Mouse (Mus musculus): ENCODE measurements around the gene Fam204a. TPM values are rescaled to one million over a fixed set of nuclear protein-coding genes. Genes with fewer than 3 reads are reported as not detected.

The Fam204a gene
- polyA plus RNA-seq, 1 experiment from 2014 or later, result 70.4 TPM

DNA sequence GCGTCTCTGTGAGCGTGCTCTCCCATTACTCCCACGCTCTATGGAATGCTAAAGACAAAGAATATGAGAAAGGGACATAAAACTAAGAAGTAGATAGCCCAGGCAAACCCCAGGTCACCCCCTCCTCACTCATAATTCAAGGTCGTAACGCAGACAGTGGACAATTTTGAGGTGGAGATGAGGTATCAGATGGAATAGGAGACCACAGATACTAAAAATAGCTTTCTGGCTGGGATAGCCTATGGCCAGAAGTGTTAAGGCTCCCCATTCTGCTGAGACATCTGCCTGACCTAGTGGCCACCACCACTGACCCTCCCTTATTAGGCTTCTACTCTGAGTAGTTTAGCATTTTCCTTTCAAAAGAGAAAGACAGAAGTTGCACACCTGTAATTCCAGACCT is 71.2 kb downstream of the Fam204a start:
- Histone ChIP-seq H3K9ac (no peak overlapping the region), H3K4me2 (replicated peaks) (no peak overlapping the region), H3K27ac (no peak overlapping the region), H3K36me3 (no peaks in the 10 kb centered on the region), H3K9me3 (replicated peaks) (no peaks in the 10 kb centered on the region), H3K4me3 (no peak overlapping the region), H3K4me1 (no peaks in the 10 kb centered on the region), H3K27me3 (peaks cover 3% of the 10 kb centered on the region; the same call in 1 of the 2 replicates)
- 91% methylated on average over 5 of the region's 5 CpGs for WGBS
- ATAC-seq (ENCODE audit: low FRiP score), result no peak

DNA sequence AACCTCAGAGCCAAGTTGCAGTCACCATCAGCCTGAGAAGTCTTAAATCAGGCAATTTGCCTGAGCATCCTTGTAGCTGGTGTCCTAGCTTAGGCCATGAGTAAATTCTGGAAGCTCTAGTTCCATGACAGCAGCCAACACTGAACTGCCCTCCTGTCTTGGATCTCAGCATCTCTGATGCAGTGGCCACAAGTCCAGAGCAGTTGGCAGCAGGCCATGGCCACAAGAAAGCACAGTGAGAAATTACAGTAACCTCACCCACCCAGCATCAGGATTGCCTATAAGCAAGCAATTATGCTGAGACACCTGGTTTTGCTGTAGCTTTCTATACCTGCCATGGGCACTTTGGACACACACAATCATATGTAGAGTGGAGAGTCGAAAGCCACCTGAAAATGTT is 73.4 kb downstream of the Fam204a start:
- Histone ChIP-seq H3K4me2 (replicated peaks) (no peak overlapping the region), H3K27me3 (peaks cover 12% of the 10 kb centered on the region), H3K9ac (no peak overlapping the region), H3K9me3 (replicated peaks) (no peaks in the 10 kb centered on the region), H3K27ac (no peak overlapping the region), H3K4me3 (no peak overlapping the region), H3K4me1 (peaks cover 11% of the 10 kb centered on the region), H3K36me3 (no peaks in the 10 kb centered on the region)
- WGBS, result 91% methylated on average over 1 of the region's 1 CpGs
- no peak for ATAC-seq (ENCODE audit: low FRiP score)

DNA sequence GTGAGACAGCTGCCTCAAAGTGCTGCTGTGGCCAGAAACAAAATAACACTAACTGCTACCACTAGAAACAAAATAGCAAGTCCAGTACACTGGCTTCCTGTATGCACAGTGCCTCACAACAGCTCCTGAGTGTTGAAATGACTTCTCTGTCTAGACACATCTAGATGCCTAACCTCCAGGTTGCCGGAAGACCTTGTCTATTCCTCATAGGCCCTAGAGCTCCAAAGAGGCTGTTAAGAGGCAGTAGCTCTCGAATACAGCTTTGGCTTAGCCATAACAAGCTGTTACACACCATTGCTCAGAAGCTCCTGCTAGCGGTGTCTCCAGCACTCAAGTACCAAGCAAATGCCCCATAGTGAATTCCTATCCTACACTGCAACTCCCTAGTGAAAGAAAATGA is 76.4 kb downstream of the Fam204a start:
- H3K9ac ChIP-seq, result no peak overlapping the region
- no peak overlapping the region for H3K4me2 ChIP-seq (replicated peaks)
- no peak overlapping the region for H3K27ac ChIP-seq
- WGBS, result 74% methylated on average over 3 of the region's 3 CpGs
- no peaks in the 10 kb centered on the region for H3K36me3 ChIP-seq
- H3K4me3 ChIP-seq, result no peak overlapping the region
- H3K9me3 ChIP-seq (replicated peaks), result no peaks in the 10 kb centered on the region
- peaks cover 37% of the 10 kb centered on the region for H3K27me3 ChIP-seq
- no peak for ATAC-seq (ENCODE audit: low FRiP score)
- peaks cover 11% of the 10 kb centered on the region for H3K4me1 ChIP-seq

DNA sequence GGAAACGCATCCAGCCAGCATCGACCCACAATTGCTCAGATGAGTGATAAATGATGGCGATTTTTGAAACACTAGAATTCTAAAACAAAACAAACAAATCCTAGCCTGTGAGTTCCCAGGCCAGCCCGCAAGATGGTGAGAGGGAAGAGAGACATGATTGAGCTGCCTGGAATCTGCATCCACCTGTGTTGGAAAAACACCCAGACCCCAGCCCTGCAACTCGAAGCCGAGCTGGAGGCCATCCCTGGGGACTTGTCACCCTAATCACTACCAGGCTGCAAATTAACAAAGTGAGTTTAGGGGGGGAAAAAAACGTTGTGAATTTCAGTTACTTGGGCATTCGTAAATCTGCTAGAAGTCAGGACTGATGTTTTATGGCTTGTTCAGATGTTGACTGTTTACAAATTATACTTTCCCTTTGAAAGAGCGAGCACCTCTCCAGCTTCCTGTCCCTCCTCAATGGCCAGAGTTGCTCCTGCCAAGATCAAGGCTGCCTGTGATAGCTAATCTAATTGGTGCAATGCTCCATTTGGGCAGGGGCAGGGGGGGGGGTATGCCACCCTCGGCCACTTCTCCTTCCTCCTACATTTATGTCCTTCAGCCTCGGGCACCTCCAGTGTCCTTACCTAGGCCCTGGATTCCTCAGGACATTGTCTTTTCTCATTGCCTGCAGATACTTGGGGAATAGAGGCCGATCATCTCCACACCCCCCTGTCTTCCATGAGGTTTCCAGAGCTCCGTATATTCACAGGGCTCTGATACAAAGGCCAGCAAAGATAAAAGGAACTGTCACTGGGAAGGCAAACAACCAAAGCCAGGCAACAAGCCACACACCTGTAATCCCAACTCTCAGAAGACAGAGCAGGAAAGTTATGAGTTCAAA is 77.2 kb downstream of the Fam204a start:
- peaks cover 43% of the 10 kb centered on the region for H3K27me3 ChIP-seq
- ATAC-seq (ENCODE audit: low FRiP score), result no peak
- 39% methylated on average over 13 of the region's 13 CpGs for WGBS
- H3K9ac ChIP-seq, result no peak overlapping the region
- no peak overlapping the region for H3K4me3 ChIP-seq
- H3K4me2 ChIP-seq (replicated peaks), result no peak overlapping the region
- H3K36me3 ChIP-seq, result no peaks in the 10 kb centered on the region
- H3K9me3 ChIP-seq (replicated peaks), result no peaks in the 10 kb centered on the region
- no peak overlapping the region for H3K27ac ChIP-seq
- peaks cover 11% of the 10 kb centered on the region for H3K4me1 ChIP-seq

Other genes starting within 250 kb of the Fam204a start
- gene Prlhr, start 241.6 kb upstream of the Fam204a start, polyA plus RNA-seq (2016; fragmentation: Nextera tagmentation; extraction: Ambion mirVana), result not detected in 2 replicates